Mouse (Mus musculus): ENCODE results near the gene Smoc2. TPM values are rescaled to one million over a fixed set of nuclear protein-coding genes. Genes with fewer than 3 reads are reported as not detected.

Smoc2 gene
- total RNA-seq, 2 experiments from 2014 or later, result 34.1 to 35.7 TPM

GRCm38 (mm10) chr17:14279966-14280300 lies 627 bp downstream of the Smoc2 start:
- no peak for DNase-seq

- DNase-seq, result no peak
Observed at GRCm38 (mm10) chr17:14280425-14280833, 1.1 kb downstream of the Smoc2 start.

GRCm38 (mm10) chr17:14288015-14288616 lies 8.8 kb downstream of the Smoc2 start:
- DNase-seq, result peak; percentile 74 to 83

DNA sequence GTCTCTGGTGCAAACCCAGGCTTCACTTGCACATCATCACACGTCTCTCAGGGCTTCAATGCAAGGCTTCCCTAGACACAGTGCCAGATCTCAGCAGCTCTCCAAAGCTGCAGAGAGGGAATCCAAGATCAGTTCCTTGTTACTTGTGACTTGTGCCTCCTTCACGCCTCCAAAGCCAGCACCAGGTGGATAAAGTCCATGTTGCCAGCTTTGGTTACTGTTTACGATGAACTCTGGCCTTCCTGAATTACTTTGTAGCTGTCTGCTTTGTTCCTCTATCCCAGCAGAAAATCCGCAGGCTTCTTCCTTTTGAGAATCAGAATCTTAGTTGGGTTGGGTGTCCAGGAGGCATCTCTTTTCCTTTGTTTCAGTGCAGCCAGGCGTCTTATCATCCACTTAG lies 14.3 kb downstream of the Smoc2 start:
- no peak for DNase-seq

DNA sequence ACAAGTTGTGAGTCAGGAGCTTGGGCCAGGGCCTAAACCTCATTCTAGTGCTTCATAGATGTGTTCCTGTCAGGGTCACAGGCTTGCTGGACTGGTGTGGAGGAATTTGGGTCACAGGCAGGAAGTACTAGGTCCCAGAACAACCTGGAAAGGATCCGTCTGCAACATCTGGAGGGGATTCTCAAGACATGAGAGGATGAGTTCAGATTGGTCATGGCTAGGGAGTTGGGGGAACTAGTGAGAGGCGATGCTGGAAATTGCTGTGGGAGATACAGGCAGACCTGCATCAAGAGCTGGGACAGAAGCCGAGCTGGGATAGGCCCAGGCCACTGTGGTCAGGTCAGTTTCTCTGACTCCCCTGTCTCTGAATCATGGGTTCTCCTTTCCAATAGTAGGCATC lies 15.8 kb downstream of the Smoc2 start:
- no peak for DNase-seq

DNA sequence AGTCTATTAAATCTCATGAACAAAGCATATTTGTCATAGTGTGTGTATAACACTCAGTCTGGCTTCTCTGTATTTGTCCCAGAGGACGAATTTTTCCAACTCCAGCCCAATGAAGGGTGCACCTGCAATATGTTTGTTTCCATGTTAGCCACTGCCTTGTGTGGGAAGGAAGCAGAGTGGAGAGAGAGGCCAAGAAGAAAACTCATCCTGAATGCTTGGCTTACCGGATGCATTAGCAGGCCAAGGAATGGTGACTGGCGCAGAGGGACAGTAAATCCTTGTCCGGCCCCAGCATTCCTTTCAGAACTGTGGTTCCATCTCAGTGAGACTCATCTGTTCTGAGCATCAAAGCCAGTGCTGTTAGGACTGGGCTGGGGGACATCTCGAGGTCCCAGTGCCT lies 21.1 kb downstream of the Smoc2 start:
- no peak for DNase-seq

DNA sequence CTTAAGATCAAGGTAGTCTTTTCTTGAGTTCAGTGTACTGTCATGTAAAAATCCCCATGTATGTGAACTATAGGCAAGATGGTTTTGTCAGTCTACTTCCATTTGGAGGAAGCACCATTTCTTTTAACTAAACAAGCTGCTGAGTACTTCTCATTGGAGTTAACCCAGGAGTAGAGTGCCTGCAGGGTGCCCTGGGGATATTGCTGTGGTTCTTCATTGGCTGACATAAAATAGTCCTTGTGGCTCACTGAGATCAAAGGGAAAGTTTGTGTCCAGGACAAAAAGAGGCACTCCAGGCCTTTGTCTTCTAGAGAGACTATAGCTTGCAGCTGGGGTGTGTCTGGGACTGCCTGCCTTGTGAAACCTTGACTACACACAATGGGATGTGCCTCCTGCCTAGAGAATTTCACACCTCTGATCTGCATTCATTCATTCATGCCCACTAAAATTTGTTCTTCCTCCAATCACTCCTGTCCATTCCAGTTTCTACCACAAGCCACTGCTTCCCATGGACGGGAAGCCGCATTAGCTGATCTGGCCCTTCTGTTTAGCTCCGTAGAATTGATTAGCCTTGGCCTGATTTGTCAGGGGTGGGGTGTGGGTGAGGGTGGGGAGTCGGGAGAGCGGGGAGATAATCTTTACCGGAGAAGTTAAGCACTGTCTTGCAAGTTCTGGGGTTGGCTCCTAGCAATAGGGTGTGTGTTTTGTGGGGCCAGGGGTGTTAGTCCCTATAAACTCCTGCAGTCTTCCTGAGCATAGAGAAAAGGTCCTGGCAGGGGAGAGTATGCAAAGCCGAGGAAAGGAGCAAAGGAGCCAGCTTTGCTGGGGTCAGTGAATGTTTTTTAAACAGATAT lies 22.4 kb downstream of the Smoc2 start:
- DNase-seq, result no peak

DNA sequence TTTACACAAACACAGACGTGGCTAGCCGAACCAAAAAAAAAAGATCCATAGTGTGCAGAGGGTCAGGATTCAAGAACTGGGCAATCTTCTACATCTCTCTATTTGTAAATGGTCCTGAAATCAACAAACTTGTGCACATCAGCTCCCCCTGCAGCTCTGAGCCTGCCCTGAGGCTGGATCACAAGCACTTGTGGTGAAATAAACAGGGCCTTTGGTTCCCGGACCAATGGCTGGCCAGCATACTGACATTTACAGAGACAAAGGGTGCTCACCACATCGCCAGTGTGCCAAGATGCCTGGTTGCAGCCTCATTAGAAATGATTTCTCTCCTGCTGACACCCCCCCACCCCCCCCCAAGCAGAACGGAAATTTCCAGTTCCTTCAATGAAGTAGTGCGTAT lies 23.1 kb downstream of the Smoc2 start:
- DNase-seq, result no peak

GRCm38 (mm10) chr17:14303722-14304121 lies 24.4 kb downstream of the Smoc2 start:
- no peak for DNase-seq

GRCm38 (mm10) chr17:14309884-14310283 lies 30.6 kb downstream of the Smoc2 start:
- no peak for DNase-seq

DNA sequence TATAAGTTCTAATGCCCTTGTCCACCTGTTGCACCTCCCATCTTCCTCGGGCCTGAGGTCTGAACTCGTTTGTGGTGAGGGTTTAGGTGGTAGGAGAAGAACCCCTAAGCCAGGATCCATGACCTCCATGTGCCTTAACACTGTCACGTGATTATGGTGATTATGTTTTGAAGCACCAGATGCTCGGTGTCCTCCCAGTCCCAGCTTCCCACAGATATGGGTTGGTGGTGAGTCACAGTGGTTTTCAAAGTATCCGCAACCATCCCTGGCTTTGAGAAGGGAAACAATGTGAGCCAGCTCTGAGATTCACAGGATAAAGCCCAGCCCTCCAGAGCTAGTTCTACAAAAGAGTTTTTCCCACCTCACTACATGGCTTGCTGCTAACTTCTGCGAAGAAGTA lies 33.1 kb downstream of the Smoc2 start:
- no peak for DNase-seq

GRCm38 (mm10) chr17:14314308-14314707 lies 35.0 kb downstream of the Smoc2 start:
- DNase-seq, result no peak

GRCm38 (mm10) chr17:14316536-14316935 lies 37.2 kb downstream of the Smoc2 start:
- DNase-seq, result no peak

- DNase-seq, result no peak
Observed at GRCm38 (mm10) chr17:14317439-14317838, 38.1 kb downstream of the Smoc2 start.

- DNase-seq, result no peak
Observed at GRCm38 (mm10) chr17:14326156-14326555, 46.9 kb downstream of the Smoc2 start.

GRCm38 (mm10) chr17:14328037-14328436 lies 48.7 kb downstream of the Smoc2 start:
- no peak for DNase-seq

DNA sequence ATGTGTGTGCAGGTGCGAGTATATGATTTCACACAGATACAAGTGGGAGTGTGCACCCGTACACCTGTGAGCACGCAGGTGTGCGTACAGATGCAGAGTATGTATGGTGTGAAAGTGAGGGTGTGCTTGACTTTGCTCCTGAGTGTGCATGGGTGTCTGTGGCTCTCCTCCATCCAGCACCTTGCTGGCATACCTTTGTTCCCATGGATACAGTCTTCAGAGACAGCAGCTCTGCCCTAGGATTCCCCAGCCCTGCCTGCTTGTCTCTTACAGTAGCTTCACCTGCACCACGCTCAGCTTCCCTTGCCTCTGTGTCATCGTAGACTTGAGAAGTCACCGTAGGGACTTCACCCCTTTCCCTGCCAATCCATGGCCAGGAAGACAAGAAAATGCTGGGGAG lies 51.2 kb downstream of the Smoc2 start:
- no peak for DNase-seq

- no peak for DNase-seq
Observed at GRCm38 (mm10) chr17:14339932-14340557, 60.7 kb downstream of the Smoc2 start.

DNA sequence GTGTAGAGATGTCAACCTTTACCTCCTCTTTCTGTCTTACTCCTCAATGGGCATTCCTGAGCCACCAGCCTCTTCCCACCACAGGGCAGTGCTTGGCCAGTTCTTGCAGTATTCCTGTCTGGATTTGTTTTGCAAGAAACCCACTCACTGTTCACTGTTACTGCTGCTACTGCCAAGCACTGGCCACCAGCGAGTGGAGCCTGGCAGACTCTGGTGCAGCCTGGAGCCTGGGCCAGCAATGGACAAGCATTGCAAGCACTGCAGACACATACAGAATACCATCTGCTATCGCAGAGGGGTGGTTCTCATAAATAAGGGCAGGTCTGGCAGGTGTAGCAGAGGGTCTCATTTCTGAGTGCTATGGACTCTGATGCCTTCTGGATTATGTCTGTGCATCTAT lies 61.4 kb downstream of the Smoc2 start:
- DNase-seq, result no peak

DNA sequence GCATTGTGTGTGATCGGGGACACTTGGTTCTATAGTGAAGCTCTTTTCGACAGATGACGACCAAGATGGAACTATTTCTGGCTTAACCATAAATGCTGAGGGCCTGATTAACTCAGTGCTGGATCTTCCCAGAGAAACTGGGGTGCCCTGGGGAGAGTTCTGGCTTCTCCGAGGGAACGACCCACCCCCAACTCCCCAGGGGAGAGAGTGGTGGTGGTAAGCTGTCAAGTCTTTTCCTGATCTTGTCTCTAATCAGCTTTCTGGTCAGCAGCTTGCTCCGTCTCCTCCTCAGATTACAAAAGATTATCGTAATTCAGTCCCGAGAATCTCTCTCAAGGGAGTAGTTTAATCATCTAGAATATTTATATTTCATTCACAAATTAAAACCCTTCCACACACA lies 63.2 kb downstream of the Smoc2 start:
- DNase-seq, result no peak

DNA sequence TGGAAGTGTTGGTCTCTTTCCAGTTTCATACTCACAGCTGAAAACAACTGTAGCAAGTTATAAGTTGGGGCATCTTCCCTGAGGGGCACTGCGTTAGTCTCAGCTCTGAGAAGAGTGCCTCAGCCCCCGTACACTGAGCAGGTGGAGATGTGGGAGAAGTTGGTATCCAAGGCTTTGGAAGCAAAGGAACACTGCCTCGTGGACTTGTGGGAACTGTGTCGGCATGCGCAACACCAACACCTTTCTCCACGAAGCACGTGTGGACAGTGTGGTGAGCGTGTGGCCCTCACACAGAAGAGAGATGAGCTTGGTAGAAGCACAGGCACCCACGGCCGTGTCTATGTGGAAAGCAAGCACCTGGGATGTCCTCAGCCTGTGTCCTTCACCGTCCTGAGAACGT lies 64.1 kb downstream of the Smoc2 start:
- no peak for DNase-seq

- no peak for DNase-seq
Observed at GRCm38 (mm10) chr17:14345556-14345955, 66.2 kb downstream of the Smoc2 start.

DNA sequence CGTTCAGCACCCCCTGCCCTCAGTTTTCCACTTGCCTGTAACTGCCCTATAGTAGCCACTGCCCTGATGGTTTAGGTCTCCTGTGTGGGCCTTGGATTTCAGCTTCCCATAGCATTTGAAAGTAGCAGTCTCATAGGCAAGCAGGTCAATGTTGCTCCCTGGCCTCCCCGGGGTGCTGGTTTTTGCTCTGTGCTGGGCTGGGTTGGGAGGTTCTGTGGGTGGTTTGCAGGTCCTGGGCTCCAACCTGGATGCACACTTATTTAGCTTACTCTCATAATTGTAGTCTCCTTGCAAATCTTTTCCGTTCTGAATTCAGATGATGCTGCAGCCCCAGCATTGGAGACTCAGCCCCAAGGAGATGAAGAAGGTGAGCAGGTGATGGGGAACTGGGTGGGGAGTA lies 67.6 kb downstream of the Smoc2 start:
- no peak for DNase-seq

All from layer of hippocampus, postnatal 36 days (tissue).